Mouse (Mus musculus) ovary, postnatal 10 days (tissue): Measurements from ENCODE around the gene Exoc6b.

Source experiments
- DNase-seq: peaks from one replicate; pipeline ENCODE4 v3.0.0; 2022; ENCODE audit warnings: low spot score

The Exoc6b gene

GRCm38 (mm10) chr6:84585686-84586300 lies 483.5 kb downstream of the Exoc6b start:
- no peak for DNase-seq

DNA sequence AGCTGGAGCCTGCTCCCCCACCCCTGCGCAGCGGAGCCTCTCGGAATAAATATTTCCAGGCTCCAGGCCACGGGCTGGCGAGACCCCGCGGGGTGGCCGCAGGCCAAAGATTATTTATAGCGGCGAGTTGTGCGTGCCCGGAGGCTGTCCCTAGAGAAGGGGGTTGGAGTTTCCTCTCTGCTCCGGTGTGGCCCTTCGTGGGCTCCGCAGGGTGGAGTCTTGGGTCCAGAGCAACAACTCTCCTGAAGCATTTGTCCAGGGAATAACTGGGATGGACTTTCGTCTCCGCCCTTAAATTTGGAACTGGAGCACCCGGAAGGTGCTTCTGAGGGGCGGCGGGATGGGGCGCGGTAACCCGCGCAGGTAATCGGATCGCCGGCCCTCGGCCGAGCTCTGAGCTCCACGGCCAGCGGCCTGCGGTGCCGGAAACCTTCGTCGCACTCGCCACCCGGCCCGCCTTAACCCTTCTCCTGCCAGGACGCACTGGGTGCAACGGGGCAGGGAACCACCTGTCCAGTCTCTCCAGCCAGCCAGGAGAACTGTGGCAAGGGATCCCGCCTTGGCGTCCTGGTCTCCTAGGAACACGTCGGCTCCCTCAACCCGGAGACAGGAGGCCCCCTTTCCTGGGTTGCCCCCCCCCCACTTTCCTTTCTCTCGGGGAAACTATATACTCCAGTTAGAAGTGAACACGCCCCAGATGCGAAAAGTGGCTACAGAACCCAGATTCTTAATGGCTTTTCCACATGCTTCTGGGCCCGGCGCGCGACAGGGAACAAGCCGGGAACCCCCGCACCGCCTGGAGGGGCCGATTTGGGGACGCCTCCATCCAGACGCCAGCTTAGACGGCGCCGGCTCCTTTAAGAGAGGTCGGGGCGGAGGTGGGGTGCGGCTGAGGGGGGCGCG lies 484.3 kb downstream of the Exoc6b start:
- DNase-seq: no peak

DNA sequence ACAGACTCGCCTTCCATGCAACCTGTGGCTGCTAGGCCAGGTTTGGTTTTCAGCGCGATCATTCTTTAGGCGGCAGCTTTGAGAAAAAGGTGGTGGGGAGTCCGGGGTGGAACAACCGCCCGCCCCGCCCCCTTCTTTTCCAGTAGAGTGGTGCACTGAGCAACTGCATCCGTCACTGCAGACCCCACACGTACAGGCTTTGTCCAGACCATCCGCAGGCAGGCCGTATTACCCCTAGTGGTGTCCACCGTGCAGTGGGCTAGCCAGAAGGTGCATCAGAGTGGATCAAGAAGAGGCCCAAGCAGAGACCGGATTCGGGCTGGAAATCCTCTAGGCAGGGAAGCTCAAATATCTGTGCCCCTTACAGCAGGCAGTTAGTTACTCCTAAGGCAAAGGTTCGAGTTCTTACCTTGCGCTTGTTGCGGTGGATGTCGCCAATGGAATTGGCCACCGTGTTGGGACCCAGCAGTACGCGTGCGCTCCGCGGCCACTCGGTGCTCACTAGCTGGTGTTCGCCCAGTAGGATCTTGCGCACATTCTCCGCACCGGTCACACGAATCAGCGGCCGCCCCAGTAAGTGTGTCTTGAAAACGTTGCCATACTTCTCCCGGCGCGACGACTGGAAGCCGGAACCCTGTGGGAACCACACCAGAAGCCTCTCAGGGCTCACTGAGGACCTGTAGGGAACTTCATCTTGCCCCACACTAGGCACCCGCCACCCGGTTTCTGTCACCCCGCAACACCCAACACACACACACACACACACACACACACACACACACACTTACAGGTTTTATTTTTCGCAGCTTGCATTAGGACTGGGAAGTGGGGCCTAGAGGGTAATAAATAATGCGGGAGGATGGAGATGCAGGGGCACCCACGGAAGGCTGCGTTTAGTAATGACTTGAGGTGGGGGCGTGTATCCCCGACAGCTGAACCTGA lies 485.2 kb downstream of the Exoc6b start:
- no peak for DNase-seq

DNA sequence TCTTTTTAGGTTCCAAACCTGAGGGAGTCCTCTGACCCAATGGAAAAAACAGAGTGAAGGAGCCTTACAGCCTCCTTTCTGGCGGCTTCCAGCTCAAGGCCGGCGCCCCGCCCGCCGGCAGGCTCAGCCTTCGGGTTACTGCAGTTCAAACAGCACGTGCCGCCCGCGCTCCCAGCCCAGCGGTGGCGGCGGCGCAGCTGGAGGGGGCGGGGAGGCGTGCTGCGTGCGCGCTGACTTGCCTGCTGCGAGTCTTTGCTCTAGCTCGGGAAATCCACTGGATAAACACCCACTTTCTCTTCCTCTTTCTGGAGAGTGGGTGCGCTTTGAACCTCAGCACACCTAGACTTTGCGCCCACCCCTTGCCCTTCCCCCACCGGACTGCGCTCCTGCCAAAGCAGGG lies 485.9 kb downstream of the Exoc6b start:
- DNase-seq: no peak

GRCm38 (mm10) chr6:84582826-84583225 lies 486.5 kb downstream of the Exoc6b start:
- DNase-seq: no peak

DNA sequence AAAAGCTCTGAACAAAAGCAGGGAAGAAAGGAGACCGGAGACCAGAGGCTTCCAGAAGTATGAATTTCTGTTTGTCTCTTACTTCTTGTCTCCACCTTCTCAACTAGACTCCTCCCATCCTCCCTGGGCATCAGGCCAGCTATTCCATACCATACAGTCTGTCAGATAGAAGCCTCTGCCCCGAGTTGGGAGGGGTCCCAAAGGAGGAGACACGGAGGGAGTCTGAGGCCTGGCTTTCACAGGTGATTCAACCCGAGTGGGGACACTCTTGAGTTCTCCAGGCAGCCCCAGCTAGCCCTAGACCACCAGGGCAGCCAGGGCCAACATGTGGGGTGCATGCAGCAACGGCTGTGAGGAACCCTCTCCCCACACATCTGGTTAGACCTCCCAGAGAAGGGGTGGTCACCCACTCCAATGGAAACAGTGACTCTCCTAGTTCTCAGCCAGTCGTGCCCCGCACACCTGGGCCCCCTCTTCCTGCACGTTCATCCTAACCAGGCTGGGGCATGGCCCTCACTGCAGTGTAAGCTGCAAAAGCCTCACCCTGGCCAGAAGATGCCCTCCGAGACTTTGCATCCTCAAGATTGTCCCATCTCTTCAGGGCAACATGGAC lies 487.4 kb downstream of the Exoc6b start:
- DNase-seq: no peak

- DNase-seq: no peak
These were observed 488.1 kb downstream of the Exoc6b start for GRCm38 (mm10) chr6:84580979-84581832.

GRCm38 (mm10) chr6:84579508-84579907 lies 489.8 kb downstream of the Exoc6b start:
- DNase-seq: no peak

- DNase-seq: no peak
These were observed 490.4 kb downstream of the Exoc6b start for GRCm38 (mm10) chr6:84578928-84579327.

DNA sequence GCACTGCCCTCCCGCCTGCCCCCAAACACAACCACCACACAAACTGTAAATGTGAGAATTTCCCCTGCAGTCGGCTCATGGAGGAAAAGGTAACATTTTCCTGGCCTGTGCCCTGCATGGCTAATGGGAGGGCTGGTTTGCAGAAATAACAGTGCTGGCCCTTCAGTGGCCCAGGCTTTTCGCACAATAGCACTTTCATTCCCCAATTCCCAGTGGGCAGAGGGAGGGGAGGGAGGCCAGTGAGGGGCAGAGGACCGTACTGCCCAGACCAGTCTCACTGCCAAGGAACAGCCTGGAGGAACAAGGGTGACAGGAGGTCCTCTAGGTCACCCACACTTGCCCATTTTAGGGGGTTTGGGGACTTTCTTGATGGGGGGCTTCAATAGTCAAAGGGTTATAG lies 491.4 kb downstream of the Exoc6b start:
- DNase-seq: no peak

- no peak for DNase-seq
These were observed 495.2 kb downstream of the Exoc6b start for GRCm38 (mm10) chr6:84573905-84574660.

DNA sequence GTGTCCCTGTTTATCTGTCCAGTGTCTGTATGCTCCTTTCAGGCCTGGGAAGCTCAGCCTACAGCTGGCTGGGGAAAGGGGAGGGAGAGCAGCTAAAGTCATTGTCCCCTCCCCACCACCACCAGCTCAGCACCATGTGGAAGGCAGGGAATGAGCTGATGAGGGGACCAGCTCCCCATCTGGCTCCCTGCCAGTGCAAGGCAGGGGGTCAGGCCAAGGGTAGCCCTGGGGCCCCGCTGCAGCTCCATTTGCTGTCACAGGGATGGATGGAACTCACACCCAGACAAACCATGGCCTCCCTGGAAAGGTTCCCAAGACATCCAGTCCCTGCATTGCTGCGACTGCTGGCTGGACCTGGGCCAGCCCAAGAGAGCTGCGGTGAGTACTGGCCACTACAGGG lies 499.3 kb downstream of the Exoc6b start:
- DNase-seq: no peak

- DNase-seq: no peak
These were observed 499.7 kb downstream of the Exoc6b start for GRCm38 (mm10) chr6:84569590-84569989.

DNA sequence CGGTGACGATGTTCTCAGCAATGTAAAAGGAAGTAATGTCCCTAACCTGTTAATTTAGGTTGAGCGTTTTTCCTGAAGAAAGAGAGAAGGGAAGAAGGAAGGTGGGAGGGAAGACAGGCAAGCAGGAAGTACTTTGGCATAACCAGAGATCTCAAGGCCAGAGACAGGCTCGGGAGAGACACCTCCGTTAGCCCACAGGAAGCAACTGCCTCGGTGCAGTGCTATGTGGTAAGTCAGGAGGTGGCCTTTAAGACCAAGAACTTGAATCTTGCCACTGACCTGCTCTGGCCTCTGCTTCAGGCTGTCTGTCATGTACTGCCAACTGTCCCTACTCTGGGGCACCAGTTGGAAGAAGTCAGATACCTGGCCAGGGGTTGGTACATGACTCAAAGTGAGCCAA lies 500.4 kb downstream of the Exoc6b start:
- no peak for DNase-seq
